ENCODE assay signal across 12 mouse cellular contexts in genomic region chr3:35964928-35965327, GRCm38 (mm10).
"Had no signal": no experiment of that assay in that cellular context is flagged by ENCODE, and none has a peak within 500 bp of the region (broad histone marks: within the 10 kb centered on the region; RNA-seq: fewer than 3 reads in every experiment).

No protein-coding gene starts in this region.

- H3K9ac ChIP-seq: intestine, embryonic 15.5 days; midbrain, embryonic 15.5 days; neural tube, embryonic 12.5 days had no signal

- H3K27ac ChIP-seq: intestine, embryonic 15.5 days; limb, embryonic 10.5 days; midbrain, embryonic 15.5 days; neural tube, embryonic 12.5 days had no signal

- H3K4me2 ChIP-seq: intestine, embryonic 15.5 days; midbrain, embryonic 11.5 days; midbrain, embryonic 15.5 days; neural tube, embryonic 12.5 days had no signal

- H3K4me3 ChIP-seq: intestine, embryonic 15.5 days; limb, embryonic 10.5 days; midbrain, embryonic 15.5 days; neural tube, embryonic 12.5 days had no signal

- H3K36me3 ChIP-seq: intestine, embryonic 15.5 days had no signal

- H3K9me3 ChIP-seq: intestine, embryonic 15.5 days; limb, embryonic 10.5 days; midbrain, embryonic 15.5 days; neural tube, embryonic 12.5 days had no signal

- ATAC-seq: intestine, embryonic 15.5 days; midbrain, embryonic 15.5 days had no signal

- DNase-seq: kidney, adult 18-20 months; kidney, postnatal 10 days; kidney, postnatal 4 days; lung, adult 18-20 months; right cerebral cortex, postnatal 25 days; thymus, adult 18-20 months; thymus, postnatal 25 days had no signal

- H3K27me3 ChIP-seq: intestine, embryonic 15.5 days; midbrain, embryonic 15.5 days; neural tube, embryonic 12.5 days had no signal

- H3K4me1 ChIP-seq: intestine, embryonic 15.5 days; limb, embryonic 10.5 days; midbrain, embryonic 15.5 days; neural tube, embryonic 12.5 days had no signal
